Mouse (Mus musculus): ENCODE measurements around the gene Arhgdig.

Arhgdig gene

DNA sequence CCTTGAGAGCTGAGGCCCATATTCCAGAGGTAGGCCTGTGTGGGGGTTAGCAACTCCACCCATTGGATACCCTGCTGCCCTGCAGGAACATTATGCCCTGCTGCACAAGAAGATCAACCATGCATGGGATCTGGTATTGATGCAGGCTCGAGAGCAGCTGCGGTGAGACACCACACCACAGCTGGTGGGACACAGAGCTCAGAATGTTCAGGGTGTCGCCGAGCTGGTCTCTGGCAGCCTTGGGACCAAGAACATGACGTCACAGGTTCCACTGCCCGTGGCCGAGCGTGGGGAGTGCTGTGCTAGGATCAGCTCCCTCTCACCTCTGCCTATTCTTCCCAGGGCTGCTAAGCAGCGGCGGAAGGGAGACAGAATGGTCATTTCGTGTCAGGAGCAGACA lies 2.8 kb downstream of the Arhgdig start:
- WGBS = 38% methylated on average over 11 of the region's 11 CpGs

GRCm38 (mm10) chr17:26203321-26203811 lies 4.2 kb downstream of the Arhgdig start:
- 2% methylated on average over 30 of the region's 30 CpGs for WGBS

- WGBS = 2% methylated on average over 22 of the region's 22 CpGs
Observed at GRCm38 (mm10) chr17:26202737-26203136, 4.8 kb downstream of the Arhgdig start, which contains the start of gene Rgs11. TSS of gene Rgs11 (plus strand) at chr17:26202951.

DNA sequence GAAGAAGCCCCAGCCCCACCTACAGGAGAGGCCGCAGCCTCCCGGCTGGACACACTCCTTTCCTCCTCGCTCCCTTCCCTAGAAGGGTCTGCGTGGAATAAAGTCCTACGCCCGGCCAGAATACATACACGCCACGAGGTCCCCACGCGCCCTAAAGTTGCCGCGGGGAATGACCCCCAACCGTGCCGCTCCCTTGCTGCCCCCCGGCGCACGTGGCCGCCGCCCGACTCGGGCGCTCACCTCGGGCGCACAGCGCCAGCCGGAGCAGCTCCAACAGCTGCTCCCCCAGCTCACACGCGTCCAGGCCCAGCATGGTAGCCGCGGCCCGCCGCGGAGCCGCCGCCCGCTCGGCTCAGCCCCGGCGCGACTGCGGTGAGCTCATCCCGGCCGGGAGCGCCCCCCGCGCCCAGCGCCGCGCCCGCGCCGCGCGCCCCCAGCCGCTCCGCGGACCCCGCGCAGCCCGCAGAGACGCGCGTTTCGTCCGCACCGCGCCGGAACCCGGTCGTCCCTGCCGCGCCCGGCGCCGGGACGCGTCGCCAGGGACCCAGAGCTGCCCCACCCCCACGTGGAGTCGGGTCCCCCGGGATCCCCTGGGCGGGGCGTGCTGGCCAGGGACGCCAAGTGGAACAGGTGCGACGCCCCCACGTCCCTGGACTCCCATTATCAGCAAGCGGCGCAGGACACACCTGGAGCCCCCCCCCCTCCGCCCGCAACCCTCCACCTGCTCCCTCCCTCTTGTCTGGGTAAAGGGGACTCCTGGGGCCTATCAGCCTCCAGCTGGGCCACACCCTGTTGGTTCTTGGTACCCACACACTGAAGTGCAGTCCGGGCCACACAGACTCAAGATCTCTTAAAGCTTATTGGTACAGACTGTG lies 6.5 kb downstream of the Arhgdig start:
- 1% methylated on average over 91 of the region's 92 CpGs for WGBS

DNA sequence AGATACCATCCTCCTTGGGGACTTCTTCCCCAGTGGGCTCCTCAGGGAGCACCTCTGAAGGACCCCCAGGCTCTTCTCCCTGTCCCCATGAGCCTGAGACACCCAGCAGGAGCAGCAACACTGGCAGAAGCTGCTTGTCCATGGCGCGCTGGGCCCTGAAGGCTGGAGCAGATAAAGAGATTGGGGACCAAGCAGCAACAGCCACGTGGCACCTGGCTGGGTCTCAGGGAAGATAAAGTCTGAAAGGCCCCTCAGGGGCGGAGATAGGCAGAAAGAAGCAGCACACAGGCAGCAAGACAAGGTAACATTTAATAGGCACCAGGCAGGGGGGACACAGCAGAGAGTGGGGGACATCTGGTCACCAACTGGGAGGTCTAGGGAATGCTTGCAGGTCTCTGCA lies 8.7 kb downstream of the Arhgdig start, which contains the start of gene Pdia2:
Pdia2 (minus strand) TSS at position 196 of the 400 bp plus-strand sequence.
- 79% methylated on average over 4 of the region's 4 CpGs for WGBS

DNA sequence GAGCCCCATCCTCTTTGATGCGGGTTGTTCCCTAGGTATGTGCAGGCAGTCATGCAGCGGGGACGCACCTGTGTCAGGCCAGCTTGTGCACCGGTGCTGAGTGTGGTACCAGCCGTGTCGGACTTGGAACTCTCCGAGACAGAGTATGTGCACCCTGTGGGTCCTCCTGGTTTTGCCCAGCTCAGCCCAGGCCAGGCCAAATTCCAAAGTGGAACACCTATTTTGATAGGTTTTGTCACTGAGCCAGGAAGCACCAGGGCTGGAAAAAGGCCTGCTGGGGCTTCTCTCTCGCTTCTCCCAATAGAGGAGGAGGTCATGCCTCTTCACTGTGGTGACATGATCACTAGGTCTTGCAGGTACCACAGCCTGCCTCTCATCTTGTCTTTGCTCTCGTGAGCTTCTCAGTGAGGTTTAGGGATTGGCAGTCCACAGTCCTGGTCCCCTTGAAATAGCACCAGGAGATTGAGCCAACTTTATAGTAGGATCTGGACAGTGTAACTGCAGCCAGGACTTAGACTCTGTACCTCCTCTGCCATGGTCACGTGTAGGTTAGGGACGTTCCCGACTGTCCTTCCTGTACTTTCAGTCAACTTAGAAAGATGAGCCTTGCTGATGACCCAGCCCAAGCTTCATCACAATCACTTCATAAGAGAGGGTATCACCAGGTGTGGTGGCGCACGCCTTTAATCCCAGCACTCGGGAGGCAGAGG lies 14.9 kb downstream of the Arhgdig start:
- WGBS = 97% methylated on average over 15 of the region's 15 CpGs

- 90% methylated on average over 7 of the region's 7 CpGs for WGBS
Observed at GRCm38 (mm10) chr17:26191486-26191885, 16.1 kb downstream of the Arhgdig start.

- 87% methylated on average over 11 of the region's 11 CpGs for WGBS
Observed at GRCm38 (mm10) chr17:26188091-26188805, 19.3 kb downstream of the Arhgdig start.

DNA sequence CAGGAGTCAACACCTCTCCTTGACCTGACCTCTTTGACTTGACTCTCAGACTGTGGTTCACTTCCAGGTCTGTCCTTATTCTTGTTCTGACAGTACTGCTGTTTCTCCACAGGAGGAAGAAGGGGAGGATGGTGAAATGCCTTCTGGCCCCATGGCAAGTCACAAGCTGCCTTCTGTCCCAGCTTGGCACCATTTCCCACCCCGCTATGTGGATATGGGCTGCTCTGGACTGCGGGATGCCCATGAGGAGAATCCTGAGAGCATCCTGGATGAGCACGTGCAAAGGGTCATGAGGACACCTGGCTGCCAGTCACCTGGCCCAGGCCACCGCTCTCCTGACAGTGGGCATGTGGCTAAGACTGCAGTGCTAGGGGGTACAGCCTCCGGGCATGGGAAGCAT lies 20.0 kb downstream of the Arhgdig start:
- 94% methylated on average over 5 of the region's 5 CpGs for WGBS

DNA sequence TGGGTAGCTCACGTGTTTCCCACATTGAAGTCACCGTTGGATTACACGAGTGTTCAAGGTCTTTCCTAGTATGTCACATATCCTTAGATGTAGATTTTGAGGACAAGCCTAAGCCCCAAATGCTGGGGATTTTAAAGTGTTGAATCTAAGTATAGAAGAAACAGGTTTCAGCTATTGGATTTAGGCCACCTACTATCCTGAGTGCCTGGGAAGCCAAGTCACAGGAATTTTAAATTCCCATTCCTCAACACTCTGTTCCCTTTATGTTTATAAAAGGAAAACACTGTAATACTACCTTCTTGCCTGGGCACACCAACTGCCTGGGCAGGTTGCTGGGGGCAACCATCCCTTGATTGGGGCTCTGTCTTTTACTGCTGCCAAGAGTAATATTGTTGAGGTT lies 26.4 kb downstream of the Arhgdig start:
- WGBS = 54% methylated on average over 3 of the region's 3 CpGs

DNA sequence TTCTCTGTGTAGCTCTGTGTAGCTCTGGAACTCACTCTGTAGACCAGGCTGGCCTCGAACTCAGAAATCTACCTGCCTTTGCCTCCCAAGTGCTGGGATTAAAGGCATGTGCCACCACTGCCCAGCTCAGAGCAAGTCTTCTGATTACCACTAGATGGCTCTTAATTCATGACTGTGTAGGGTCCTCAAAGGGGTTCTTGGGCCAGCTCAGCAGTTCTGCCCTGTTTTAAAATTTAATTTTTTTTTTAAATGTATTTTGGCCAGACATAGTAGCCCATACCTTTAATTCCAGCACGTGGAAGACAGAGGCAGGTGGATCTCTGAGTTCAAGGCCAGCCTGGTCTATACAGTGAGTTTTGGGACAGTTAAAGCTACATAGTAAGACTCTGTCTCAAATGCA lies 32.3 kb downstream of the Arhgdig start:
- 95% methylated on average over 2 of the region's 2 CpGs for WGBS

DNA sequence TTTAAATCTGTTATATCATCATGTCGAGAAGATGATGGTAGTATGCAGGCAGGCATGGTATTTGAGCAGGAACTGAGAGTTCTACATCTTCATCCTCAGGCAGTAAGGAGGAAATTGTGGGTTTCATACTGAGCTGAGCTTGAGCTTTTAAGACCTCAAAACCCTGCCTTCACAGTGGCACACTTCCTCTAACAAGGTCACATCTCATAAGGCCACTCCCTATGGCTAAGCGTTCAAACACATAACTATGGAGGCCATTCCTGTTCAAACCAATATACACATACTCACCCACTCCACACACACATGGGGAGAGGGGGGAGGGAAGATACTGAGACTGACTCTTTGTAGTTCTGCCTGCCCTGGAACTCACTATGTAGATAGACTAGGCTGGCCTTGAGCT lies 39.5 kb downstream of the Arhgdig start:
- 78% methylated on average over 2 of the region's 2 CpGs for WGBS

- WGBS = 91% methylated on average over 1 of the region's 1 CpGs
Observed at GRCm38 (mm10) chr17:26162736-26163135, 44.9 kb downstream of the Arhgdig start.

DNA sequence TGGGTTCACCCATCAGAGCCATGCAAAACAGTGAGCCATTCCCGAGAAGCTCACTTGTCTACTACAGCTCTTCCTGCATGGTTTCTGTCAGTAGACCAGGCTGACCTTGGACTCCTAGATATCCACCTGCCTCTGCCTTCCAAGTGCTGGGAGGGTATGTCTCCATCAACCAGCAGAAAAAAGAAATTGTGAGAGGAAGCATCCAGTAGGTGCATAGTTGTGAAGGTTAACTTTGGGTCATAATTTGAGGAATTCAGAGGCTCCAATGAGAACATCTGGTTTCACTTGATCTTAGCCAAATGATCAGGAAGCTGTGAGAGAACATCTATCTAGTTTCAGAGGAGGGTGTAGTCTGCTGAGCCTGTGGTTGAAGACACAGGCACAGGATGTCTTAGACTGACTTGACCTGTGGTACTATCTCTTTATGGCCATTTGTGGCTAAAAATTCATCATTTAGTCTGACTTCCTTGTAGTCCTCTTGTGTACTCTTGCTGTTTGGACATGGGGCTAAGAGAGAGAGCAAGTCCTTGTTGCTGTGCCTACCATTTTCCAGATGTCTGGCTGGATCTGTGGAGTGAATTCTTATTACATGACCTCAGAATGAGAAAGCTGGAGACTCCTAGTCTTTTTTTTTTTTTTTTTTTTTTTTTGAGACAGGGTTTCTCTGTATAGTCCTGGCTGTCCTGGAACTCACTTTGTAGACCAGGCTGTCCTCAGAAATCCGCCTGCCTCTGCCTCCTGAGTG lies 55.5 kb downstream of the Arhgdig start:
- 82% methylated on average over 2 of the region's 2 CpGs for WGBS
